Mouse (Mus musculus): ENCODE results near the gene Ccdc153. TPM values are rescaled to one million over a fixed set of nuclear protein-coding genes. Genes with fewer than 3 reads are reported as not detected.

Ccdc153 gene
- total RNA-seq, 2 experiments from 2014 or later = not detected

- DNase-seq = no peak
- intact Hi-C loops (cut with DNase I) = loop anchor here (10.0 kb wide), 2 partner anchors 104 to 254 kb away; partner anchors contain the start of gene Mcam
Measured at GRCm38 (mm10) chr9:44238501-44239190, 1.8 kb upstream of the Ccdc153 start.

GRCm38 (mm10) chr9:44239447-44239846 is 1.0 kb upstream of the Ccdc153 start:
- intact Hi-C loops (cut with DNase I) = loop anchor here (10.0 kb wide), 2 partner anchors 105 to 255 kb away; partner anchors contain the start of gene Mcam
- peak in 1 of 2 experiments; percentile 30 for DNase-seq

GRCm38 (mm10) chr9:44240911-44241310 is 435 bp downstream of the Ccdc153 start:
- intact Hi-C loops (cut with DNase I) = no loop called here
- no peak for DNase-seq

GRCm38 (mm10) chr9:44241418-44241817 is 942 bp downstream of the Ccdc153 start:
- intact Hi-C loops (cut with DNase I) = no loop called here
- no peak for DNase-seq

- DNase-seq = no peak
- intact Hi-C loops (cut with DNase I) = no loop called here
Measured at GRCm38 (mm10) chr9:44243621-44244020, 3.1 kb downstream of the Ccdc153 start.

GRCm38 (mm10) chr9:44247907-44248306 is 7.4 kb downstream of the Ccdc153 start:
- intact Hi-C loops (cut with DNase I) = no loop called here
- no peak for DNase-seq

- DNase-seq = peak; percentile 36 to 52
- intact Hi-C loops (cut with DNase I) = loop anchor here (5.0 kb wide), 1 partner anchor 138 kb away; no protein-coding TSS in a partner anchor
Measured at GRCm38 (mm10) chr9:44249181-44250146, 9.0 kb downstream of the Ccdc153 start.

- DNase-seq = no peak
- intact Hi-C loops (cut with DNase I) = loop anchor here (5.0 kb wide), 1 partner anchor 137 kb away; no protein-coding TSS in a partner anchor
Measured at GRCm38 (mm10) chr9:44250445-44250844, 10.0 kb downstream of the Ccdc153 start.

GRCm38 (mm10) chr9:44251314-44251713 is 10.8 kb downstream of the Ccdc153 start, which contains the start of gene Pdzd3:
Gene Pdzd3, minus strand, starts transcription at chr9:44251471.
- intact Hi-C loops (cut with DNase I) = loop anchor here (5.0 kb wide), 1 partner anchor 136 kb away; no protein-coding TSS in a partner anchor
- DNase-seq = no peak

- intact Hi-C loops (cut with DNase I) = loop anchor here (5.0 kb wide), 1 partner anchor 134 kb away; no protein-coding TSS in a partner anchor
- no peak for DNase-seq
Measured at GRCm38 (mm10) chr9:44253441-44253840, 13.0 kb downstream of the Ccdc153 start.

- no peak for DNase-seq
- intact Hi-C loops (cut with DNase I) = loop anchor here (5.0 kb wide), 1 partner anchor 133 kb away; no protein-coding TSS in a partner anchor
Measured at GRCm38 (mm10) chr9:44254508-44255135, 14.1 kb downstream of the Ccdc153 start.

GRCm38 (mm10) chr9:44255136-44255521 is 14.7 kb downstream of the Ccdc153 start:
- no peak for DNase-seq
- intact Hi-C loops (cut with DNase I) = no loop called here

- no peak for DNase-seq
- intact Hi-C loops (cut with DNase I) = no loop called here
Measured at GRCm38 (mm10) chr9:44256213-44256612, 15.7 kb downstream of the Ccdc153 start.

- intact Hi-C loops (cut with DNase I) = no loop called here
- DNase-seq = no peak
Measured at GRCm38 (mm10) chr9:44259014-44259413, 18.5 kb downstream of the Ccdc153 start.

- DNase-seq = no peak
- intact Hi-C loops (cut with DNase I) = no loop called here
Measured at GRCm38 (mm10) chr9:44261388-44261787, 20.9 kb downstream of the Ccdc153 start.

- intact Hi-C loops (cut with DNase I) = no loop called here
- no peak for DNase-seq
Measured at GRCm38 (mm10) chr9:44266478-44267226, 26.2 kb downstream of the Ccdc153 start.

GRCm38 (mm10) chr9:44267319-44268026 is 27.0 kb downstream of the Ccdc153 start:
- DNase-seq = no peak
- intact Hi-C loops (cut with DNase I) = no loop called here

- intact Hi-C loops (cut with DNase I) = no loop called here
Measured at GRCm38 (mm10) chr9:44268027-44268360, 27.5 kb downstream of the Ccdc153 start.

GRCm38 (mm10) chr9:44268432-44268831 is 28.0 kb downstream of the Ccdc153 start, which contains the start of gene Nlrx1:
Gene Nlrx1, minus strand, starts transcription at chr9:44268599.
- intact Hi-C loops (cut with DNase I) = no loop called here

More at GRCm38 (mm10) chr9:44268027-44268360, 27.5 kb downstream of the Ccdc153 start:
- DNase-seq = peak; percentile 89

More at GRCm38 (mm10) chr9:44268432-44268831, 28.0 kb downstream of the Ccdc153 start, which contains the start of gene Nlrx1:
- no peak for DNase-seq

All from gastrocnemius, postnatal 36 days (tissue).